Mouse (Mus musculus) ES-Bruce4 (cell line): Measurements from ENCODE around the gene Tbc1d21. TPM values are rescaled to one million over a fixed set of nuclear protein-coding genes. Genes with fewer than 3 reads are reported as not detected.

Experiments used
- H3K27ac ChIP-seq: 2 replicates; pipeline ENCODE4 v1.5.1; 2012; ENCODE audit warnings: low read length, inconsistent platforms; ENCODE audit not compliant: insufficient read depth
- H3K27me3 ChIP-seq: 2 replicates; pipeline ENCODE4 v1.6.1; 2012; ENCODE audit warnings: mild to moderate bottlenecking, low read length, inconsistent platforms; ENCODE audit not compliant: control insufficient read depth, poor library complexity, insufficient read depth, severe bottlenecking
- H3K36me3 ChIP-seq: 2 replicates; pipeline ENCODE4 v1.6.1; 2012; ENCODE audit warnings: inconsistent platforms, mild to moderate bottlenecking, low read length, moderate library complexity; ENCODE audit not compliant: control insufficient read depth, poor library complexity, insufficient read depth, severe bottlenecking
- H3K4me1 ChIP-seq: one replicate; pipeline ENCODE4 v1.8.1; 2011; ENCODE audit warnings: low read length; ENCODE audit not compliant: control insufficient read depth, insufficient read depth
- H3K4me3 ChIP-seq: 2 replicates; pipeline ENCODE4 v1.5.1; 2011; ENCODE audit warnings: low read depth, mild to moderate bottlenecking, low read length
- H3K9ac ChIP-seq: 2 replicates; pipeline ENCODE4 v1.6.1; 2012; ENCODE audit warnings: low read depth, mild to moderate bottlenecking, inconsistent platforms; ENCODE audit not compliant: poor library complexity, severe bottlenecking
- H3K9me3 ChIP-seq: replicated peaks from 2 replicates; pipeline ENCODE4 v1.6.1; 2012; ENCODE audit warnings: mild to moderate bottlenecking, low read length, inconsistent platforms; ENCODE audit not compliant: control insufficient read depth, poor library complexity, insufficient read depth, severe bottlenecking
- CTCF ChIP-seq: IDR thresholded peaks from one replicate; pipeline ENCODE4 v1.8.1; 2011; ENCODE audit warnings: low read depth, low read length
- EP300 ChIP-seq: IDR thresholded peaks from 2 replicates; pipeline ENCODE4 v1.6.1; 2011; ENCODE audit warnings: low read depth, low read length; ENCODE audit not compliant: insufficient read depth
- POLR2A ChIP-seq: IDR thresholded peaks from one replicate; pipeline ENCODE4 v1.8.1; 2011; ENCODE audit warnings: low read length; ENCODE audit not compliant: insufficient read depth
- polyA plus RNA-seq: library from polyadenylated mRNA; stranded (reverse); fragments of >200 nt; gene quantifications from 2 replicates; pipeline ENCODE4 v1.2.4, GENCODE M21; 2011; ENCODE audit warnings: low read depth; ENCODE audit not compliant: missing spikeins, insufficient read depth, insufficient read length

Tbc1d21 gene
- polyA plus RNA-seq, 1 experiment, result not detected

- TF ChIP-seq EP300 (no peak), POLR2A (no peak), CTCF (no peak)
- Histone ChIP-seq H3K27ac (no peak overlapping the region), H3K27me3 (no peaks in the 10 kb centered on the region)
These were observed 611 bp downstream of the Tbc1d21 start for GRCm38 (mm10) chr9:58369644-58370043.

GRCm38 (mm10) chr9:58364325-58364724 is 5.9 kb downstream of the Tbc1d21 start:
- Histone ChIP-seq H3K27ac (no peak overlapping the region), H3K27me3 (no peaks in the 10 kb centered on the region), H3K36me3 (no peaks in the 10 kb centered on the region), H3K4me1 (no peaks in the 10 kb centered on the region), H3K9me3 (no peaks in the 10 kb centered on the region), H3K9ac (no peak overlapping the region), H3K4me3 (no peak overlapping the region)
- TF ChIP-seq POLR2A (no peak), EP300 (no peak), CTCF (no peak)

More at GRCm38 (mm10) chr9:58369644-58370043, 611 bp downstream of the Tbc1d21 start:
- no peaks in the 10 kb centered on the region for H3K9me3 ChIP-seq
- H3K9ac ChIP-seq, result no peak overlapping the region
- no peaks in the 10 kb centered on the region for H3K36me3 ChIP-seq
- H3K4me1 ChIP-seq, result no peaks in the 10 kb centered on the region
- H3K4me3 ChIP-seq, result no peak overlapping the region

- Histone ChIP-seq H3K9ac (no peak overlapping the region), H3K27me3 (no peaks in the 10 kb centered on the region), H3K27ac (no peak overlapping the region), H3K4me3 (no peak overlapping the region), H3K4me1 (no peaks in the 10 kb centered on the region), H3K36me3 (no peaks in the 10 kb centered on the region), H3K9me3 (no peaks in the 10 kb centered on the region)
- TF ChIP-seq POLR2A (no peak), EP300 (no peak), CTCF (no peak)
These were observed 8.3 kb downstream of the Tbc1d21 start for GRCm38 (mm10) chr9:58361956-58362355.

- Histone ChIP-seq H3K27me3 (no peaks in the 10 kb centered on the region), H3K36me3 (no peaks in the 10 kb centered on the region), H3K4me1 (no peaks in the 10 kb centered on the region), H3K9ac (no peak overlapping the region), H3K4me3 (no peak overlapping the region), H3K9me3 (no peaks in the 10 kb centered on the region), H3K27ac (no peak overlapping the region)
- no peak for TF ChIP-seq CTCF
- TF ChIP-seq EP300, result no peak
- TF ChIP-seq POLR2A, result no peak
These were observed 8.9 kb downstream of the Tbc1d21 start for GRCm38 (mm10) chr9:58361373-58361772.

GRCm38 (mm10) chr9:58355262-58356050 is 14.8 kb downstream of the Tbc1d21 start:
- Histone ChIP-seq H3K9ac (no peak overlapping the region), H3K27me3 (no peaks in the 10 kb centered on the region), H3K9me3 (no peaks in the 10 kb centered on the region), H3K4me1 (peaks cover 2% of the 10 kb centered on the region), H3K36me3 (no peaks in the 10 kb centered on the region), H3K4me3 (no peak overlapping the region), H3K27ac (no peak overlapping the region)
- TF ChIP-seq CTCF, result no peak
- TF ChIP-seq POLR2A, result no peak
- TF ChIP-seq EP300, result no peak

- Histone ChIP-seq H3K36me3 (no peaks in the 10 kb centered on the region), H3K27ac (no peak overlapping the region), H3K9ac (no peak overlapping the region), H3K4me1 (peaks cover 2% of the 10 kb centered on the region), H3K9me3 (no peaks in the 10 kb centered on the region), H3K27me3 (no peaks in the 10 kb centered on the region), H3K4me3 (no peak overlapping the region)
- TF ChIP-seq CTCF (no peak), EP300 (no peak), POLR2A (no peak)
These were observed 15.6 kb downstream of the Tbc1d21 start for GRCm38 (mm10) chr9:58354701-58355100.
